Mouse (Mus musculus): ENCODE measurements around the gene Zfp580.

Gene Zfp580

DNA sequence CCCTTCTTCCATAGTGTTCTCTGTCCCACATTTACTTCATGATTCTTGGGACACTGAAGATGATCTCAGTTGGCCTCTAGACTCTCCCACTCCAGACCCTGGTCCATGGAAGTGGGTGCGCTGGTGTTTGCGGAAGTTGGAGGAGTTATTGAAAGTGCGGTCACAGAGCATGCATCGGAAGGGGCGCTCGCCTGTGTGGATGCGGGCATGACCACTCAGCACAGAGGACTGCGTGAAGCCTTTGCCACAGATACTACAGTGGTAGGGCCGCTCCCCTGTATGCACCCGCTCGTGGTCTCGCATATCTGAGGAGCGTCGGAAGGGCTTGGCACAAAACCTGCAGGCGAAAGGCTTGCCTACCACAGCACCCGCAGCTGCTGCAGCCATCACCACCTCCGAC lies 15.7 kb upstream of the Zfp580 start:
- no peak for DNase-seq (ENCODE audit: low spot score)

DNA sequence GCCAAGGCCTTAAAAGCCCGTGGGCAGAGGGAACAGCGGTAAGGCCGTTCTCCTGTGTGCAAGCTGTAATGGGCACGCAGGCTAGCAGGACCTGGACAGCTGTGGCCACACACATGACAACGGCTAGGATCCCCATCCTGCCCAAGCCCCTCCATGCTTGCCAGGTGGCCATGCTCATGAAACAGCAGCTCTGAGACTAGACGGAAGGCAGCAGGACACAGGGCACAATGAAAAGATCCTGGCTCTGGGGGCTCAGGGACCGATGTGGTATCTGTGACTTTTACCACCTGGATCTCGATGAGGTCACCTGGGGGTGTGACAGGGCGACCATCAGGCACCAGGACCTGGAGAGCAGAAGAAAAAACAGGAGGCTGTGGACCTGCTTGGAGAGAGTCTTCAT lies 15.2 kb upstream of the Zfp580 start:
- DNase-seq (ENCODE audit: low spot score), result no peak

DNA sequence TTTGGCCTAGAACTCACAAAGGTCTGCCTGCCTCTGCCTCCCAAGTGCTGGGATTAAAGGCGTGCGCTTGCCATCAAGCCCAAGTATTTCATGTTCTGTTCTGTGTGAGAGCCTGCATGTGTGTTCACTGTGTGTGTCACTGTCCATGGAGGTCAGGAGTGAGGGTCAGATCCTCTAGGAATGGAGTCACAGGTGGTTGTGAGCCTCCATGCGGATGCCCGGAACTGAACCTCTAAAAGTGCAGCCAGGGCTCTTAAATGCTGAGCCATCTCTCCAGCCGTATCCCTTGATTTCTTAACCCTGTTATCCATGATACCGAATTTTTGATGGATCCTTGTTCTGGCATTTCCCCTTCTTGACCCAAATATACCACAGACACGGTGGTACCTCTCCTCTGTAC lies 14.3 kb upstream of the Zfp580 start:
- no peak for DNase-seq (ENCODE audit: low spot score)

DNA sequence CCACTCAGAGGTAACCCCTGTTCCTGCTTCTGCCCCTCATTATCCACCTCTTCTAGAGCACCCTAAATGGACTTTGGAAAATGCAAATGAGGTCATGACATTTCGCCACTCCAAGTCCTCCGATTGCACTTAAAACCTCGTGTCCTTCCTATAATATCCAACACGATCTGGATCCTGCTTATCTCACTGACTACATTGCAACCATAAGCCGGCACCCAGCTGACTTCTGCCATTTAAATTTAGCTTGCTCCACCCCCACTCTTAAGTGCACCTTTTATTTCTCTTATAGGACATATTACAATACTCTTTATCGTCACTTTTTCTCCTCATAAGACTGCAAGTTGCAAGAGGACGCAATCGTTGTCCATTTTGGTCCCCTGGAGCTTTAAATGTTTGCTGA lies 13.9 kb upstream of the Zfp580 start:
- no peak for DNase-seq (ENCODE audit: low spot score)

DNA sequence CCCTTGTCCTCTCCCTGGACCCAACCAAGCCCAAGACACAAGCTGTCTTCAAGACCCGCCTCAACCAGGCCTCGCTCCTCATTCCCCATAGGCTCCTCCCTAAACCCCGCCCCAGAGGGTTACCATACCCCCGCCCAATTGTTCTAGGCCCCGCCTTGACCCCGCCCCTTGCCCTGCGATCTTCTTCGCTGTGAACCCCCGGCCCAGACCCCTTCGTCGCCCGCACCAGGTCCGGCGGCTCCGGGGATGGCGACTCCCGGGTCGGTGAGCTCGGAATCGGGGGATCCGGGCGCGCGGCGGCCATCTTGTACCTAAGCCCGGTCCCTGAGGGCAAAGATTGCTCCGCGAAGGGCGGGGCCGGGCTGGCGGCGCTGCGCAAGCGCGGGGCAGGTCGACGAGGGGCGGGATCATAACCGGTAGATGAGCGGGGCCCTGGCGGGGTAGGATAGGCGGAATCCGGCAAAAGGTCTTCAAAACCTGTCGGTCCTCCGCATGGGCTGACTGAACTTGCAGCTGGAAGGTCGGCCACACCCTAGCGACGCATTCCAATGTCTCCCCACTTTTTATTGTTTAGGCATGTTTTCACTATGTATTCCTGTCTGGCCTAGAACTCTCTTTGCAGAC lies 13.1 kb upstream of the Zfp580 start, which contains the start of gene Zfp784:
Zfp784 (minus strand) TSS at position 338 of the 624 bp plus-strand sequence.
- DNase-seq (ENCODE audit: low spot score), result peak; percentile 91

DNA sequence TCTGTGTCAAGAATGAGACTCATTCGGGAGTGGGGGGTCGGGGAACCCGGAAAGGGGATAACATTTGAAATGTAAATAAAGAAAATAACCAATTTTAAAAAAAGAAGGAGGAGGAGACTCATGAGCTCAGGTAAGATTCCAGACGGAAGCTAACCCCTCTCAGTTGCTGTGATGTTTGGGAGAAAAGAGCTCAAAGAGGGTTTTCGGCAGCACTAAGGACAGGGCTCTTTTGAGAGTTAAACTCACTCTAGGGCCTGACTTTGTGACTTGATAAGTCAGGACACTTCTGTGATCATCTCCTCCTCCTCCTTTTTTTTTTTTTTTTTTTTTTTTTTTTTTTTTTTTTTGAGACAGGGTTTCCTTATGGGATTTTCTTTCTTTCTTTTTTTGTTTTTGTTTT lies 12.4 kb upstream of the Zfp580 start:
- no peak for DNase-seq (ENCODE audit: low spot score)

DNA sequence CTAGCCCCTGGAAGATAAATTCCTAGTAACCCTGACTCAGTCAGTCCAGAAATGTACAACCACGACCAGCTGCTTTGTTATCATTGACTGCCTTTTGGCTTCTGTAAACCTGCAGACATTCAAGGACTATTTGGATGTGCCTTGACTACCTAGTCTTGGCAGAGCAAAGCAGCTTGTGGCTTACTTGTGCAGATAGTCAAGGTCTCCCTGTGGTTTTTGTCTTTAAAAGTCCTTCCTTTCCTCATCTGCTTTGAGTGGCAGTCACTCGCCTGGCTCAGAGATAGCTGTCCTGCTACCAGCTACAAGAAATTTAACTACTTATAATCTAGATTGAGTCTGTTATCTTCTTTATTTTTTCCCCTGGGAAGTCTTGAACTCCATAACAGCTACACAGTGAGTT lies 6.4 kb upstream of the Zfp580 start:
- no peak for DNase-seq (ENCODE audit: low spot score)

DNA sequence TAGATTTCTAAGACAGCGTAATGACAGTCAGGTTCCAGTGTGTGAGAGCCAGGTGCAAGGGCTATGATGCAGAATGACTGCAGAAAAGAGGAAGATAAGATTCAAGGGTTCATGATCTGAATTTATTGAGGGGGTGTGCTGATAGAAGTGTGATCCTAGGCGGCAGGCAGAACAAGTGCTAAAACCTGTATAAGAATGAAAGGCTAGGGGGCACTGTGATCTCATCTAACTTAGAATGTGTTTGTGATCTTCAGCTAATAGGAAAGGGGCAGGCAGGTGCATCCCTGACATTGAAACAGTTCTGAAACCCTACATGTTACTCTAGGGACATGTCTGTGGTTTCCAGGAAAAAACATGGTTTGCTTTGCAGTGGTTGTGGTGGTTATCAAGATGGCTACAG lies 5.2 kb upstream of the Zfp580 start:
- no peak for DNase-seq (ENCODE audit: low spot score)

DNA sequence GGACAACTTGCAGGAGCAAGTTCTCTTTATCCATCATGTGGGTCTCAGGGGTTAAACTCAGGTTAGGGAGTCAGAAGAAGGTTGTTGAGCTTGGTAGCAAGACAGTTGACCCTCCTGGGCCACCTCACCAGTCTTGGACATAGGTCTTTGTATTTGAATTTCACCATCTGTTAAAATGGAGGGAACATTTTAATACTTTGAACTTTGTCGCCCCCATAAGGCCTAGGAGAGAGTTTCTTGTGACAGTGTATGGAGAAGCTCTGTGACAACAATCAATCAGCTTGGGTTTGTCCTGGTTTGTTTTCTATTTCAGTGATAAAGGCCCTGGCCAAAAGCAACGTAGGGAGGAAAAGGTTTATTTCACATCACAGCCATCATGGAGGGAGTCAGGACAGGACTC lies 4.0 kb upstream of the Zfp580 start:
- no peak for DNase-seq (ENCODE audit: low spot score)

DNA sequence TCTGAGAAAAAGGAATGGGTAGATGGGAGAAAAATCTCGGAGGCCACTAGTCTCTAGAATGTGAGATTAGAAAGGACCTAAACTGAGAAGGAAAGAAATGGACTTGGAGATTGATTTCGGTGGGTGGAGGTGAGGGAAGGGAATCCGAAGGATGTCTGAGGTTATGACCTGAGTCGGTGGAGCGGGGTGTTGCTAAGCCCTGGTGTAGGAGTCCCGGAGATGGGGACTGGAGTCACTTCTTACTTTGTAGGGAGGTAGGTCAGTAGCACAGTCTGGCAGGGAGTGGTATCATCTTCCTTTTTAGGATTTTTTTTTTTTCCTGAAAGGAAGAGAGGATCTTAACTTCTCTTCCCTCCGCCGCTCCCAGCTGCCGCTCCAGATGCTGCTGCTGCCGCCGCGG lies 1.1 kb downstream of the Zfp580 start:
- DNase-seq (ENCODE audit: low spot score), result no peak

DNA sequence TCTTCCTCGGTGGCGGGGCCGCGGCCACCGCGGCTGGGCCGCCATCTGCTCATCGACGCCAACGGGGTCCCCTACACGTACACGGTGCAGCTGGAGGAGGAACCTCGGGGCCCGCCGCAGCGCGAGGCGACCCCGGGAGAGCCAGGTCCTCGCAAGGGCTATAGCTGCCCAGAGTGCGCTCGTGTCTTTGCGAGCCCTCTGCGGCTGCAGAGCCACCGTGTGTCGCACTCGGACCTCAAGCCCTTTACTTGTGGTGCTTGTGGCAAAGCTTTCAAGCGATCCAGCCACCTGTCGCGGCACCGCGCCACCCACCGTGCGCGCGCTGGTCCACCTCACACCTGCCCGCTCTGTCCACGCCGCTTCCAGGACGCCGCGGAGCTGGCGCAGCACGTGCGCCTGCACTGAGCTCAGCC lies 1.6 kb downstream of the Zfp580 start:
- DNase-seq (ENCODE audit: low spot score), result no peak

DNA sequence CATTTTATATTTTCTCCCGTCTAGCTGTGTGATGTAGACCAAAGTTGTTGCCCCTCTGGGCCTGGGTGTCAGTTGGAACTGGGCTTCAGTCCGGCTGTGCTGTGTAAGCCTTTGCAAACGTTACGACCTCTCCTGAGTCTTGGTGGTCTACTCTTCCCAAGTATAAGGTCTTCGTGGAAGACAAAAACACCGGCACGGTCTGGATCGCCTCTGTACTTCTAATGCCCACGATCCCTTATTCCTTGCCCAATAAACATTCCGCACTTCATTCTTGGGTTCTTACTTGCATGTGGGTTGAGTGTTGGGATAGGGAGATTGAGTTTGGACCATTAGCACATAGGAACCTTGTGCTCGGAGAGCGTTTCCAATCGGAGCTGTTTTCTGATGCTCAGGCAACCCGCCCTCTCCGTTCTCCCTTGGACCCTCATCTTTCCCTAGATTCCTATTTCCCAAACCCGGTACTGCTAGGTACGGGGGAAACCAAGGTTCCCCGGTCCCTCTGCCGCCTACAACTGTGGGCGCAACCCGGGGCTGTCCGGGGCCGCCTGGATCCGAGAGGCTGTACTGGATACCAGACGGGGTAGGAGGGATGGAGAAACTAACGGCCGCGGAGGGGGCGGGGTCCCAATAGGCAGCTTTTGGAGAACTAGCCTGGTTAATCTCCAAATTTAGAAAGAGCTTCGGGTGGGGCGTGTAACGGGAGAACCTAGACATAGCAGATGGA lies 2.3 kb downstream of the Zfp580 start:
- no peak for DNase-seq (ENCODE audit: low spot score)

DNA sequence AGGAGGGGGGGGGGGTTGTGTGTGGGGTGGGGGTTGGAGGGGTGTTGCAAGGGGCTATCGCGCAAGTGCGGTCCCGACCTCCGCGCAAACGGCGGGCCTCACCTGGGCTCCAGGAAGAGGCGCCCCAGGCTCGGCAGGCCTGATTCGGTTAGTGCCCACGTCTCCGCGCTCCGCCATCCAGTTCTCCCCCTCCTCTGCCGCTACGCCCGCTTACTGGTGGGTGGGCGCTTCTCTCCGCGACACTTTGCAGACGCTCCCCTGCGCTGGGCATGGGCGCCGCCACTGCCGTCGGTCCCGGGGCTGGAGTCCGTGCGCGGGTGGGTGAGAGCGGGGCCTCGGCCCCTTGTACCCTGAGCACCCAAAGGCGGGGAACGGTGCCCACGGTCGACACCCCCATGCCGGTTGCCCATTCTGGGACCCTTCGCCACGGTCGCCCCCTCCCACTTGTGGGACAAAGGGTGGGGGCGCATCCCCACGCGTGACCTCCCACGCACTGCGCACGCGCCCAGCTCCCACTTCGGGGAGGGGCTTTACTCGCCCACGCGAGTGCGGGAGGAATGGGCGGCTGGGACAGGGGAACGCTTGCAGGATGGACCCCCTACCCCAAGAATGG lies 5.4 kb downstream of the Zfp580 start:
- no peak for DNase-seq (ENCODE audit: low spot score)

DNA sequence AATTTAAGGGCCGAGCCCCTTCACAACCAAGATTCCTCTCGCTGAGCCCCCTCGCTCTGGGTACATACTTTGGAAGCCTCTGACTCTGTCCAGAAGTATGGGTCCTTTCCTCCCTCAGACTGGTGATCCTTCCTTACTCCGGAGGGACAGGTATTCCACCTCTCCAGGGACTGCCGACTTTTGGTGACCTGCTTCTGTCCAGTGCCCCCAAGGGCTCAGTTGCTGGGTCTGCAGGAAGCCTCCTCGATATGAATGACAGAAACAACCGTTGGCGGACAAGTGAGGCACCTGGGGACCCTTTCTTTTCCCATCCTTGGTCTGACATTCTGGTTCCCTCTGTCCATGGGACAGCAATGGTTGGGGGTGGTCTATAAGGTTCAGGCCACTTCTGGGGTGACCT lies 6.0 kb downstream of the Zfp580 start:
- no peak for DNase-seq (ENCODE audit: low spot score)

DNA sequence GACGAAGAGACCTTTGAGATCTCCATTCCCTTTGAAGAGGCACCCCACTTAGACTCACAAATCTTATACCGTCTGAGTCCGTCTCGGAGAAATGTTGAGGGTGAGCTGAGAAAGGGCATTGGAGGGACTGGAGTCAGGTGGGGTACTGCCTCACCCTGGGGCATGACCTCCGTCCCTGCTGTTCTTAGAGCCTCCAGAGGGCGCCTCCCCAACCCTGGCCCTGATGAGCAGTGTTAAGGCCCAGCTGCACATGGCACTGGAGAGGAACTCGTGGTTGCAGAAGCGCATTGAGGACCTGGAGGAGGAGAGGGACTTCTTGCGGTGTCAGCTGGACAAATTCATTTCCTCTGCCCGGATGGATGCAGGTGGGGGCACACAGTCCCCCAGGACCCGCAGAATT lies 6.5 kb downstream of the Zfp580 start:
- DNase-seq (ENCODE audit: low spot score), result no peak

DNA sequence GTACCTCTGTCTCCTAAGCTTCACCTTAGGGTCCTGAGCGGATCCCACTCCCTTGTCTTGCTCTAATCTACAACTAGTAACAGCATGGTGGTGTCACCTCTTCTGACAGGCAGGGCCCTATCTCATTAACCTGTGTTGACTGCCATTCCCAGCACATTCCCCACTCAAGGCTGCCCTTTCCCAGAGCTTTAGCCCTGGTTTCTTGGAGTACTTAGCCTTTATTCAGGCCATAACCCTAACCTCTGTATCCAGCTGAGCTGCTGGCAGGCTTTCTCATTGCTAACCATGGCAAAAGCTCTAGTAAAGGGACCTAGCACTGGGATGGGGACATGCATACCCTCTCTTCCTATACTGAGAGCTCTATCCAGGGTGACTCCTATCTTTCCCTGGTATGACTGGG lies 7.3 kb downstream of the Zfp580 start:
- DNase-seq (ENCODE audit: low spot score), result no peak

DNA sequence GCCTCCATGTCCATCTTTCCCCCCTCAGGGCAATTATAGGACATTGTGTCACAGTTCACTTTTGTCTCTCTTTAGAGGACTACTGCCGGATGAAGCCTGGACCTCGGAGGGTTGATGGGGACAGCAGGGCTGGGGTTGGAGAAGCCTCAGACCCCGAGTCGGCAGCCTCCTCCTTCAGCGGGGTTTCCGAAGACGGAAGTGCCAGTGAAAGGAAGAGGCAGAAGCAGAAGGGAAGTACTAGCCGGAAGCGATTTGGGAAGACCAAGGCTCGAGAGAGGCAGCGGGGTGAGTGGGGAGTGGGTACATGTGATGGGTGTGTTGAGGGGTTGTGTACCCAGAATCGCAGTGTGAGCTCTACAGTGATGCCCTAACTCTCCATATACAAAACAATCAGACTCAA lies 8.1 kb downstream of the Zfp580 start:
- DNase-seq (ENCODE audit: low spot score), result no peak

DNA sequence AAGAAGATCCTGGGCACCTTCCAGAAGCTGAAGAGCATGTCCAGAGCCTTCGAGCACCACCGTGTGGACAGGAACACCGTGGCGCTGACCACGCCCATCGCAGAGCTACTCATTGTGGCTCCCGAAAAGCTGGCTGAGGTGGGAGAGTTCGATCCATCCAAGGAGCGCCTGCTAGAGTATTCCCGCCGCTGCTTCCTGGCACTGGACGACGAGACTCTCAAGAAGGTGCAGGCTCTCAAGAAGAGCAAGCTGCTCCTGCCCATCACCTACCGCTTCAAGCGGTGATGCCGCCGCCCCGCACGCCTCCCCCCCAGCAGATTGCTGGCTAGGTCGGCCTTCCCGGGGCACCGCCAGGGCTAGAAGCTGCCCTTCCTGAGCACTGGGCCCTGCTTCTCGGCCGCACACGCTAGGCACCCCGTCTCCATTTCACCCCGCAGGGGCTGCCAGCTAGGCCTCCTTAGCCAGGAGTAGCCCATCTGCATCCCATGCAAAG lies 8.9 kb downstream of the Zfp580 start:
- peak; percentile 65 for DNase-seq (ENCODE audit: low spot score)

DNA sequence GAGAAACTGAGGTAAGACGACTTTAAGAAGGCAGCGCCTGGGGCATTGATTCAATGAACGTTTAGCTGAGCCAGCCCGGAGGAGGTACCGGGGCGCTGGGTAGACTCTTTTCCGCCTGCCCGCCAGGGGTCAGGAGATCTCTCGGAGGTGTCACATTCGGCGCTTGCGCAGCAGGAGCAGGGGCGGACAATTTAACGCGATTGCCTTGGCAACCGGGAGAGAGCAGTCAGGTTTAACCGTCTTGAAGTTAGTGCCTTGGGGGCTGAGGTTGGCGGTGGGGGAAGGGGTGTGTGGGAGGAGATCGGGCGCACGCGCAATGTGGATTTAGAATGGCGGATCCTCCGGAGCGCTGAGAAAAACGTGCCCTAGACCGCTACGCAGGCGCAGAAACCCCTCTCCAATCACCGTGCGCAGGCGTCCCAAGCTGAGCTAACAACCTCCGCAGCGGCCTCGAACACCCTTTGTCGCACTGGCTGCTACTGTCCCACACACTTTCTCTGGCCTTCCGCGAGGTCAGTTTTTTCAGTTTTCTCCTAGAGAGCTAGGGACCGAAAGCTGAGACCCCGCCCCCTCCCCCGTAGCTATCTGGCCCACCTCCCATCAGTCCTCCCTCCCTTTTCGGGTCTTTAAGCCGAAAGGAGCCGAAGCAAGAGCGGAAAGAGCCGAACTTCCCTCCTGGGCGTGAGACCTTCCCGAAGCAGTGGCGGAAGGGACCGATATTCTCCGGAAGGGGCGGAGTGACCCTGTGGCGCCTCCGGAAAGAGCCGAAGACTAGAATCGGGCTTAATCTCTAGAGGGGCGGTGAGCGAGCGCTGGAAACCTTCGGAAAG lies 9.8 kb downstream of the Zfp580 start:
- DNase-seq (ENCODE audit: low spot score), result peak; percentile 97

DNA sequence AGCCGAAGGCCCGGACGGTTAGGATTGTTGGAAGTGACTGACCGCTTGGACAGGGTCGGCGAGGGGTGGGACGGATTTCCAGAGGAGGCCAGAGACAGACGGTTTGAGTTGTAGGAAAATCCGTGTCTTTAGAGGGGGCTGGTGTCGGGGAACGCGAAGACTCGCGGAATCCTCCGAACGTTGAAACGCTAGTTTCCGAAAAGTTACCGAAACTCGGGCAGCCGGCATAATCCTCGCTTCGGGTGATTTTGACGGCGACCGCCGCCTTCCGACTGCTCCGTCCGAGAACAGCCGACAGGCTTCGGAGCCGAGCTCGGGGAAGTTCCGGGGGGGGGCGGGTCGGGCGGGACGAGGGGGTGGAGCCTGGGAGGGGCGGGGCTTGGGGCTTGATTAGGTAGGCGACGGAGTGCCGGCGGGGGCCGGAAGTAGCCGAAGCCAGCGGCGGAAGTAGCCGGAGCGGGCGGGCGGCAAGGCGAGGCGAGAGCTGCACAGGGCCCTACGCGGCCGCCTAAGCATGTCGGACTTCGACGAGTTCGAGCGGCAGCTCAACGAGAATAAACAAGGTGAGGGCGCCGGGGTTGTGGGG lies 10.5 kb downstream of the Zfp580 start, which contains the start of gene U2af2:
U2af2 (plus strand) TSS at position 370 of the 586 bp plus-strand sequence.
- peak; percentile 92 for DNase-seq (ENCODE audit: low spot score)

DNA sequence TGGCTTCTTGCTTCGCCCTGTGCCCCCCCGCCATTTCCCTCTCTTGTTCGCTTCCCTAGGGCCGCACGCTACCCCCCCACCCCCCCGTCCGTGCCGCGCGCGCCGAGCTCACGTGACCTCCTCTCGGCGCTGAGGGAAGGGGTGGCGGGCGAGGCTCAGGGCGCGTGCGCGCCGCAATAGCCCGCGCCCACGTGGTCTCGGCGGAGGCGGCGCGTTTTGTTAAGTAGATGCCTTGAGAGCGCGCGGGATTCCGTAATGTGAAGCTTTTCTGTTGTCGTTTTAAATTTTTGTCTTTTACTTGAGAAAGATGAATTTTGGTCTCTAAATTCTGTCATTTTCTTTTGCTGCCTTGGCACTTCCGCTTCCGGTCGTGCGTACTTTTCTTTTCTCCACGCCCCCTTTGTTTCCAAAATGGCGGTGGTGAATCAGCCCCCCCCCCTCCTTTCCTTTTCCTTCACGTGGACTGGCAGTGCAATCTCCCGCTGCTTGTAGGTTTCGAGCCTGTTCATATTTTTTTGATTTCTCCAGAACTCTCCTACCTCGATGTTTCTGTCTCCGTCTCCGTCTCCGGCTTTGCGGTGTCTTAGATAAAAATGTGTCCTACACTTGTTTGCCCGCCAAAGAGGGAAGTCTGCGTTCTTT lies 11.1 kb downstream of the Zfp580 start:
- peak; percentile 56 for DNase-seq (ENCODE audit: low spot score)

Measured in ovary, postnatal 14 days (tissue).